Mouse (Mus musculus): ENCODE data around the gene Pfkfb4. TPM values are rescaled to one million over a fixed set of nuclear protein-coding genes. Genes with fewer than 3 reads are reported as not detected.
A peak's percentile ranks its signal among the peaks of the same experiment; 100 is the strongest.

Gene Pfkfb4
- polyA plus RNA-seq, 1 experiment from 2014 or later: 22.8 TPM

GRCm38 (mm10) chr9:108998287-108999166 is 6.9 kb downstream of the Pfkfb4 start:
- Histone ChIP-seq H3K9ac (replicated peaks; ENCODE audit: low read depth) (no peak overlapping the region), H3K9me3 (ENCODE audit: low read length) (no peaks in the 10 kb centered on the region), H3K27me3 (replicated peaks; ENCODE audit: insufficient read depth, low read length) (no peaks in the 10 kb centered on the region), H3K4me2 (replicated peaks; ENCODE audit: low read depth, low read length) (no peak overlapping the region), H3K36me3 (ENCODE audit: insufficient read depth, low read length) (no peaks in the 10 kb centered on the region), H3K4me1 (ENCODE audit: insufficient read depth, low read depth, low read length) (no peaks in the 10 kb centered on the region; the same call in 1 of the 2 replicates), H3K27ac (ENCODE audit: low read length) (peak overlapping the region; percentile 20; the same call in 1 of the 2 replicates), H3K4me3 (ENCODE audit: low read depth, low read length) (no peak overlapping the region)
- TF ChIP-seq CTCF (IDR thresholded peaks at IDR 0.05): no peak
- no peak for TF ChIP-seq EP300 (IDR thresholded peaks at IDR 0.05)
- DNase-seq (ENCODE audit: low spot score) (peak; percentile 50), ATAC-seq (no peak)
- WGBS: 69% methylated on average over 19 of the region's 19 CpGs

GRCm38 (mm10) chr9:108999167-108999526 is 7.6 kb downstream of the Pfkfb4 start:
- DNase-seq (ENCODE audit: low spot score): peak; percentile 35
- H3K9ac ChIP-seq (replicated peaks; ENCODE audit: low read depth): no peak overlapping the region
- no peaks in the 10 kb centered on the region for H3K36me3 ChIP-seq (ENCODE audit: insufficient read depth, low read length)
- 77% methylated on average over 4 of the region's 4 CpGs for WGBS
- H3K4me3 ChIP-seq (ENCODE audit: low read depth, low read length): no peak overlapping the region
- H3K9me3 ChIP-seq (ENCODE audit: low read length): no peaks in the 10 kb centered on the region
- TF ChIP-seq EP300 (IDR thresholded peaks at IDR 0.05): no peak
- H3K27me3 ChIP-seq (replicated peaks; ENCODE audit: insufficient read depth, low read length): no peaks in the 10 kb centered on the region
- ATAC-seq: no peak
- no peak overlapping the region for H3K4me2 ChIP-seq (replicated peaks; ENCODE audit: low read depth, low read length)
- H3K27ac ChIP-seq (ENCODE audit: low read length): peak overlapping the region; percentile 20; the same call in 1 of the 2 replicates
- H3K4me1 ChIP-seq (ENCODE audit: insufficient read depth, low read depth, low read length): no peaks in the 10 kb centered on the region; the same call in 1 of the 2 replicates

GRCm38 (mm10) chr9:109000726-109001125 is 9.1 kb downstream of the Pfkfb4 start:
- WGBS: 9% methylated on average over 3 of the region's 3 CpGs
- no peaks in the 10 kb centered on the region for H3K9me3 ChIP-seq (ENCODE audit: low read length)
- TF ChIP-seq EP300 (IDR thresholded peaks at IDR 0.05) (no peak), CTCF (IDR thresholded peaks at IDR 0.05) (peak; percentile 100)
- ATAC-seq (peak; percentile 71), DNase-seq (ENCODE audit: low spot score) (peak; percentile 89)
- no peaks in the 10 kb centered on the region for H3K4me1 ChIP-seq (ENCODE audit: insufficient read depth, low read depth, low read length)
- no peak overlapping the region for H3K27ac ChIP-seq (ENCODE audit: low read length)
- no peak overlapping the region for H3K4me2 ChIP-seq (replicated peaks; ENCODE audit: low read depth, low read length)
- no peaks in the 10 kb centered on the region for H3K36me3 ChIP-seq (ENCODE audit: insufficient read depth, low read length)
- H3K27me3 ChIP-seq (replicated peaks; ENCODE audit: insufficient read depth, low read length): no peaks in the 10 kb centered on the region
- no peak overlapping the region for H3K9ac ChIP-seq (replicated peaks; ENCODE audit: low read depth)
- H3K4me3 ChIP-seq (ENCODE audit: low read depth, low read length): no peak overlapping the region

- TF ChIP-seq EP300 (IDR thresholded peaks at IDR 0.05): no peak
- TF ChIP-seq CTCF (IDR thresholded peaks at IDR 0.05): peak; percentile 87
- Histone ChIP-seq H3K4me2 (replicated peaks; ENCODE audit: low read depth, low read length) (no peak overlapping the region), H3K27me3 (replicated peaks; ENCODE audit: insufficient read depth, low read length) (no peaks in the 10 kb centered on the region), H3K27ac (ENCODE audit: low read length) (no peak overlapping the region), H3K36me3 (ENCODE audit: insufficient read depth, low read length) (0 out of 2 replicates have a peak, but pooled peaks cover 6% of the 10 kb centered on the region), H3K4me1 (ENCODE audit: insufficient read depth, low read depth, low read length) (no peaks in the 10 kb centered on the region), H3K9ac (replicated peaks; ENCODE audit: low read depth) (no peak overlapping the region), H3K9me3 (ENCODE audit: low read length) (no peaks in the 10 kb centered on the region), H3K4me3 (ENCODE audit: low read depth, low read length) (no peak overlapping the region)
- WGBS: 55% methylated on average over 2 of the region's 2 CpGs
- DNase-seq (ENCODE audit: low spot score) (no peak), ATAC-seq (no peak)
These were observed 11.6 kb downstream of the Pfkfb4 start for GRCm38 (mm10) chr9:109003201-109003600.

- DNase-seq (ENCODE audit: low spot score): no peak
- ATAC-seq: no peak
- no peak for TF ChIP-seq CTCF (IDR thresholded peaks at IDR 0.05)
- TF ChIP-seq EP300 (IDR thresholded peaks at IDR 0.05): no peak
- Histone ChIP-seq H3K9ac (replicated peaks; ENCODE audit: low read depth) (no peak overlapping the region), H3K27ac (ENCODE audit: low read length) (no peak overlapping the region), H3K4me2 (replicated peaks; ENCODE audit: low read depth, low read length) (no peak overlapping the region), H3K9me3 (ENCODE audit: low read length) (no peaks in the 10 kb centered on the region), H3K36me3 (ENCODE audit: insufficient read depth, low read length) (0 out of 2 replicates have a peak, but pooled peaks cover 6% of the 10 kb centered on the region), H3K4me1 (ENCODE audit: insufficient read depth, low read depth, low read length) (no peaks in the 10 kb centered on the region), H3K27me3 (replicated peaks; ENCODE audit: insufficient read depth, low read length) (no peaks in the 10 kb centered on the region), H3K4me3 (ENCODE audit: low read depth, low read length) (no peak overlapping the region)
- WGBS: 76% methylated on average over 21 of the region's 21 CpGs
These were observed 15.6 kb downstream of the Pfkfb4 start for GRCm38 (mm10) chr9:109007025-109007780.

GRCm38 (mm10) chr9:109008081-109008480 is 16.5 kb downstream of the Pfkfb4 start:
- WGBS: 81% methylated on average over 9 of the region's 9 CpGs

More at GRCm38 (mm10) chr9:109008081-109008480, 16.5 kb downstream of the Pfkfb4 start:
- no peak for DNase-seq (ENCODE audit: low spot score)
- Histone ChIP-seq H3K4me2 (replicated peaks; ENCODE audit: low read depth, low read length) (no peak overlapping the region), H3K27me3 (replicated peaks; ENCODE audit: insufficient read depth, low read length) (no peaks in the 10 kb centered on the region), H3K27ac (ENCODE audit: low read length) (no peak overlapping the region), H3K36me3 (ENCODE audit: insufficient read depth, low read length) (0 out of 2 replicates have a peak, but pooled peaks cover 6% of the 10 kb centered on the region), H3K9me3 (ENCODE audit: low read length) (no peaks in the 10 kb centered on the region), H3K9ac (replicated peaks; ENCODE audit: low read depth) (no peak overlapping the region), H3K4me3 (ENCODE audit: low read depth, low read length) (no peak overlapping the region), H3K4me1 (ENCODE audit: insufficient read depth, low read depth, low read length) (no peaks in the 10 kb centered on the region)
- no peak for TF ChIP-seq CTCF (IDR thresholded peaks at IDR 0.05)
- TF ChIP-seq EP300 (IDR thresholded peaks at IDR 0.05): no peak
- ATAC-seq: no peak

Measured in lung, postnatal 0 days (tissue).